Mouse (Mus musculus): ENCODE results near the gene Ppp1r15b. TPM values are rescaled to one million over a fixed set of nuclear protein-coding genes. Genes with fewer than 3 reads are reported as not detected.
A peak's percentile ranks its signal among the peaks of the same experiment; 100 is the strongest.

Ppp1r15b gene
- polyA plus RNA-seq, 2 experiments = 29.9 to 38.5 TPM

GRCm38 (mm10) chr1:133163820-133164431, 33.0 kb downstream of the Ppp1r15b start, which contains the start of gene Plekha6:
Plekha6 (plus strand) TSS chr1:133164210.
- Histone ChIP-seq H3K27me3 (ENCODE audit: control insufficient read depth, insufficient read depth, low read length) (peaks cover 49% of the 10 kb centered on the region), H3K4me1 (ENCODE audit: control insufficient read depth, insufficient read depth, low read length) (0 out of 2 replicates have a peak, but pooled peaks cover 8% of the 10 kb centered on the region), H3K9me3 (ENCODE audit: control insufficient read depth, low read length) (no peaks in the 10 kb centered on the region), H3K36me3 (ENCODE audit: control insufficient read depth, insufficient read depth, low read length) (no peaks in the 10 kb centered on the region), H3K4me3 (replicated peaks; ENCODE audit: low read length) (peak within 1 kb of the TSS; percentile 56), H3K4me2 (replicated peaks; ENCODE audit: low read depth, low read length, severe bottlenecking) (peak within 1 kb of the TSS; percentile 97), H3K9ac (ENCODE audit: low read depth, low read length, severe bottlenecking) (peak within 1 kb of the TSS; percentile 52), H3K27ac (replicated peaks; ENCODE audit: low read depth, low read length) (no peak within 1 kb of the TSS)
- DNase-seq (ENCODE audit: low spot score) (no peak), ATAC-seq (ENCODE audit: low FRiP score, low read depth) (peak; percentile 38; the same call in 1 of the 2 replicates)
- WGBS = under 1% methylated on average over 40 of the region's 68 CpGs
- TF ChIP-seq POLR2A (IDR thresholded peaks at IDR 0.05; ENCODE audit: borderline replicate concordance, extremely low read depth, insufficient read depth, insufficient read length) = no peak

- no peak for DNase-seq (ENCODE audit: low spot score)
- 0 out of 2 replicates have a peak, but pooled peaks cover 5% of the 10 kb centered on the region for H3K4me1 ChIP-seq (ENCODE audit: control insufficient read depth, insufficient read depth, low read length)
- no peak for TF ChIP-seq POLR2A (IDR thresholded peaks at IDR 0.05; ENCODE audit: borderline replicate concordance, extremely low read depth, insufficient read depth, insufficient read length)
- H3K9ac ChIP-seq (ENCODE audit: low read depth, low read length, severe bottlenecking) = peak overlapping the region; percentile 52
- H3K4me2 ChIP-seq (replicated peaks; ENCODE audit: low read depth, low read length, severe bottlenecking) = peak overlapping the region; percentile 97
- H3K4me3 ChIP-seq (replicated peaks; ENCODE audit: low read length) = peak overlapping the region; percentile 56
- no peak for ATAC-seq (ENCODE audit: low FRiP score, low read depth)
- no peaks in the 10 kb centered on the region for H3K9me3 ChIP-seq (ENCODE audit: control insufficient read depth, low read length)
- no peaks in the 10 kb centered on the region for H3K36me3 ChIP-seq (ENCODE audit: control insufficient read depth, insufficient read depth, low read length)
- peaks cover 49% of the 10 kb centered on the region for H3K27me3 ChIP-seq (ENCODE audit: control insufficient read depth, insufficient read depth, low read length)
- no peak overlapping the region for H3K27ac ChIP-seq (replicated peaks; ENCODE audit: low read depth, low read length)
- WGBS = 1% methylated on average over 10 of the region's 10 CpGs
Measured at GRCm38 (mm10) chr1:133164591-133165011, 33.7 kb downstream of the Ppp1r15b start.

DNA sequence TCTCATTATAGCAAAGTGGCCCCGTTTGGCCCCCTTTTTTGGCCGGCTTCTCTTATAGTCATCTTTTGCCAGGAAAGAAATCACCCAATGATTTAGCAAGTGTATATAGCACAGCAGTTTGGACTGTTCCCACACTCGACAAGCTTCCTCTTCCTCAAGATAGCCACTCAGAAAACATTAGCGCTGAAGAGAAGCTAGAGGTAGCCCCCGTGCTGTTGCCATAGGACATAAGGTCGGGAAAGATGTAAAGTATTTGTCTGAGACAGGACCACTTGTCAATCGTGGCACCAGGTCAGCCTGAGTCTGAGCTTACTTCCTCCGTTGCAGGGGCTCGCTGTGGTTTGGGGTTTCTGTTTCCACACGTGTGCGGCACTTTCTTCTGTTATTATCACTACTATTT, 34.2 kb downstream of the Ppp1r15b start:
- peaks cover 49% of the 10 kb centered on the region for H3K27me3 ChIP-seq (ENCODE audit: control insufficient read depth, insufficient read depth, low read length)
- DNase-seq (ENCODE audit: low spot score) = no peak
- H3K4me3 ChIP-seq (replicated peaks; ENCODE audit: low read length) = no peak overlapping the region
- TF ChIP-seq POLR2A (IDR thresholded peaks at IDR 0.05; ENCODE audit: borderline replicate concordance, extremely low read depth, insufficient read depth, insufficient read length) = no peak
- H3K27ac ChIP-seq (replicated peaks; ENCODE audit: low read depth, low read length) = no peak overlapping the region
- ATAC-seq (ENCODE audit: low FRiP score, low read depth) = no peak
- H3K4me2 ChIP-seq (replicated peaks; ENCODE audit: low read depth, low read length, severe bottlenecking) = 0 out of 2 replicates have a peak overlapping the region, but pooled peaks have one; percentile 97
- no peak overlapping the region for H3K9ac ChIP-seq (ENCODE audit: low read depth, low read length, severe bottlenecking)
- WGBS = 34% methylated on average over 11 of the region's 11 CpGs
- 0 out of 2 replicates have a peak, but pooled peaks cover 5% of the 10 kb centered on the region for H3K4me1 ChIP-seq (ENCODE audit: control insufficient read depth, insufficient read depth, low read length)
- H3K36me3 ChIP-seq (ENCODE audit: control insufficient read depth, insufficient read depth, low read length) = no peaks in the 10 kb centered on the region
- no peaks in the 10 kb centered on the region for H3K9me3 ChIP-seq (ENCODE audit: control insufficient read depth, low read length)

DNA sequence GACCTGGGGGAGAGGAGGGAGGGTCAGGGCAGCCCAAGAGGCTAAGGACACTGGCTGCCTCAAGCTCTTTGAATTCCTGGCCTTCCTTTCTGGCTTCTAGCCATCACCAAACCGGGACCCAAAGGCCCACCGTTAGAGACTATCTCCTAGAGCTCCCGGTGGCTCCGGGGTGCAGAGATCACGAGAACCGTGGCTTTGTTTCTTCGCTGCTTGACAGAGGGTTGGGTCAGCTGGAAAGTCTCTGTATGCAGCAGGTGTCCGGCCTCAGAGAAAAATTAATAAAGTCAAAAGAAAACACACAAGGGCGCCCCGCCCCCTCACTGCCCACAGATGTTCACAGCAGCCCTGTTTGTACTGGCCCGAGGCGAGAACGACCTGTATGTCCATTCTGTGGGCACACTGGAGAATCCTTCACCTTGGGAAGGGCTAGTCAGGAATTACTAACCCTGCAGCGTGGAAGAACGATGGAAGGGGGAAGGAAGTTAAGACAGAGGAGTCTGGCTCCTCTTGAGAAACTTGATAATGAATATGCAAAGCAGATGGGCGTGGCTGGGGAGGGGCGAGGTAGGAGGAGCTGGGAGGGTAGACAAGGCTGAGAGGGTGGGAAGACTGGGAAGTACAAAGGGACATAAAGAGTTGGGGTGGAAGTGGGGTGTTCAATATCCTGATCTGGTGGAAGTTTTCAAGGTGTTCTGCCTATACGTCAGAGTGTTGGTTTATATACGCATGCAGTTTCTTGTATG, 37.5 kb downstream of the Ppp1r15b start:
- no peak for ATAC-seq (ENCODE audit: low FRiP score, low read depth)
- DNase-seq (ENCODE audit: low spot score) = no peak
- Histone ChIP-seq H3K4me2 (replicated peaks; ENCODE audit: low read depth, low read length, severe bottlenecking) (no peak overlapping the region), H3K27ac (replicated peaks; ENCODE audit: low read depth, low read length) (no peak overlapping the region), H3K36me3 (ENCODE audit: control insufficient read depth, insufficient read depth, low read length) (no peaks in the 10 kb centered on the region), H3K9ac (ENCODE audit: low read depth, low read length, severe bottlenecking) (no peak overlapping the region), H3K4me1 (ENCODE audit: control insufficient read depth, insufficient read depth, low read length) (0 out of 2 replicates have a peak, but pooled peaks cover 5% of the 10 kb centered on the region), H3K9me3 (ENCODE audit: control insufficient read depth, low read length) (no peaks in the 10 kb centered on the region), H3K4me3 (replicated peaks; ENCODE audit: low read length) (no peak overlapping the region), H3K27me3 (ENCODE audit: control insufficient read depth, insufficient read depth, low read length) (peaks cover 28% of the 10 kb centered on the region)
- 47% methylated on average over 19 of the region's 19 CpGs for WGBS
- TF ChIP-seq POLR2A (IDR thresholded peaks at IDR 0.05; ENCODE audit: borderline replicate concordance, extremely low read depth, insufficient read depth, insufficient read length) = no peak

DNA sequence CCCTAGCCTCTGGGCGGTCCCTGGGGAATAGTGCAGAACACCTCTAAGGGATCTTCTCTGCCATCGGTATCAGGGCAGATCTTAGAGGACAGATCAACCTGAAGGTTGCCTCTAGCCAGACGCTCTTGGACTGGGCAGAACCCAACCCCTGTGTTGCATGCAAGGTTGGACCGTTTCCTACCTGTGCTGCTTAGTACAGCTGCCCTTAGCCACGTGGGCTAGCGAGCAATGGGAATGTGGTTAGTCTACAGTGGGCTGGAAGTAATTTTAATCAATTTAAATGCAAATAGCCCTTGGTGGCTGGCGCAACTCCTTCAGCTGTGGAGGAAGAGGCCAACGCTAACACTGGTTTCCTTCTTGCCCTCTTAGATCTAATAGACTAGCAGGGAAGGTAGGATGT, 39.3 kb downstream of the Ppp1r15b start:
- Histone ChIP-seq H3K9me3 (ENCODE audit: control insufficient read depth, low read length) (no peaks in the 10 kb centered on the region), H3K36me3 (ENCODE audit: control insufficient read depth, insufficient read depth, low read length) (no peaks in the 10 kb centered on the region), H3K4me3 (replicated peaks; ENCODE audit: low read length) (no peak overlapping the region), H3K27ac (replicated peaks; ENCODE audit: low read depth, low read length) (no peak overlapping the region), H3K4me2 (replicated peaks; ENCODE audit: low read depth, low read length, severe bottlenecking) (no peak overlapping the region), H3K4me1 (ENCODE audit: control insufficient read depth, insufficient read depth, low read length) (no peaks in the 10 kb centered on the region), H3K27me3 (ENCODE audit: control insufficient read depth, insufficient read depth, low read length) (peaks cover 11% of the 10 kb centered on the region; the same call in 1 of the 2 replicates), H3K9ac (ENCODE audit: low read depth, low read length, severe bottlenecking) (no peak overlapping the region)
- ATAC-seq (ENCODE audit: low FRiP score, low read depth) (no peak), DNase-seq (ENCODE audit: low spot score) (no peak)
- TF ChIP-seq POLR2A (IDR thresholded peaks at IDR 0.05; ENCODE audit: borderline replicate concordance, extremely low read depth, insufficient read depth, insufficient read length) = no peak
- 70% methylated on average over 8 of the region's 8 CpGs for WGBS
